Mouse (Mus musculus) heart, adult 2 months (tissue): ENCODE measurements at regions not wholly inside any gene's neighbourhood (a gene's known extent, or its start where the extent isn't known, plus 50 kb on each side); places are given as distances from the start of the nearest gene placed in this dataset.
"Not testable (repeated sequence)": the region's sequence is repeated elsewhere in the genome, so short reads cannot be mapped to it uniquely, and the experiment has no call there.

Source experiments
- DNase-seq, 2 experiments: peaks; one replicate each; pipeline ENCODE4 v3.0.0; 2021
- H3K27ac ChIP-seq: fragments of 200-600 bp; 2 replicates; pipeline ENCODE4 v1.8.1; 2022
- H3K27me3 ChIP-seq: fragments of 200-500 bp; 2 replicates; pipeline ENCODE4 v1.6.1; 2012; ENCODE audit warnings: mild to moderate bottlenecking, low read length, inconsistent platforms, mixed read lengths; ENCODE audit not compliant: control insufficient read depth, insufficient read depth
- H3K36me3 ChIP-seq: fragments of 200-500 bp; 2 replicates; pipeline ENCODE4 v1.6.1; 2012; ENCODE audit warnings: low read length, inconsistent platforms; ENCODE audit not compliant: control insufficient read depth, insufficient read depth
- H3K4me1 ChIP-seq: fragments of 200-500 bp; 2 replicates; pipeline ENCODE4 v1.6.1; 2011; ENCODE audit warnings: low read length; ENCODE audit not compliant: control insufficient read depth, insufficient read depth
- H3K4me3 ChIP-seq: fragments of 200-600 bp; 2 replicates; pipeline ENCODE4 v1.8.1; 2022
- H3K79me2 ChIP-seq: fragments of 200-500 bp; replicated peaks from 2 replicates; pipeline ENCODE4 v1.6.1; 2012; ENCODE audit warnings: mild to moderate bottlenecking, inconsistent platforms, low read length, moderate library complexity, mixed read lengths; ENCODE audit not compliant: control insufficient read depth, insufficient read depth
- H3K9ac ChIP-seq: fragments of 200-500 bp; 2 replicates; pipeline ENCODE4 v1.6.1; 2012; ENCODE audit warnings: low read depth, mild to moderate bottlenecking, control low read depth, inconsistent platforms, low read length, mixed read lengths
- CTCF ChIP-seq: fragments of 200-600 bp; IDR thresholded peaks from 2 replicates; pipeline ENCODE4 v1.8.1; 2022; ENCODE audit warnings: antibody characterized with exemption, mild to moderate bottlenecking, moderate library complexity
- EP300 ChIP-seq: fragments of 200-500 bp; IDR thresholded peaks from 2 replicates; pipeline ENCODE4 v1.6.1; 2011; ENCODE audit warnings: low read depth, low read length, control low read depth; ENCODE audit not compliant: insufficient read depth
- POLR2A ChIP-seq: fragments of 200-500 bp; IDR thresholded peaks from 2 replicates; pipeline ENCODE4 v1.6.1; 2011; ENCODE audit warnings: mild to moderate bottlenecking, low read depth, low read length, control low read depth; ENCODE audit not compliant: insufficient read depth
- WGBS: fragments of 180-500 bp; shearing (Covaris S2); methylation state at CpG from one replicate; pipeline ENCODE4 v1.1.7; 2018; 5-methylcytosine and 5-hydroxymethylcytosine counted together
- intact Hi-C: fragments of 180-260 bp; cut with DNase I; formaldehyde crosslinking; loops from one replicate; pipeline ENCODE4 v1.15.1; 2025

GRCm38 (mm10) chr19:33860658-33861057 is 73.4 kb upstream of the Lipo1 start:
- Histone ChIP-seq H3K4me3 (no peak overlapping the region), H3K9ac (no peak overlapping the region), H3K4me1 (no peaks in the 10 kb centered on the region), H3K27me3 (no peaks in the 10 kb centered on the region), H3K36me3 (no peaks in the 10 kb centered on the region), H3K27ac (no peak overlapping the region), H3K79me2 (no peaks in the 10 kb centered on the region)
- TF ChIP-seq EP300, result no peak
- peak; percentile 41 for TF ChIP-seq CTCF
- WGBS, result 62% methylated on average over 1 of the region's 1 CpGs
- DNase-seq, result no peak
- intact Hi-C loops, result no loop called here

GRCm38 (mm10) chr19:33851061-33851460 is 63.8 kb upstream of the Lipo1 start:
- Histone ChIP-seq H3K36me3 (no peaks in the 10 kb centered on the region), H3K79me2 (no peaks in the 10 kb centered on the region), H3K4me1 (no peaks in the 10 kb centered on the region), H3K4me3 (no peak overlapping the region), H3K27ac (no peak overlapping the region), H3K27me3 (no peaks in the 10 kb centered on the region), H3K9ac (no peak overlapping the region)
- intact Hi-C loops, result no loop called here
- 54% methylated on average over 4 of the region's 4 CpGs for WGBS
- no peak for DNase-seq
- TF ChIP-seq POLR2A (no peak), EP300 (no peak), CTCF (no peak)

GRCm38 (mm10) chr19:33850611-33851010 is 63.4 kb upstream of the Lipo1 start:
- TF ChIP-seq POLR2A, result no peak
- TF ChIP-seq CTCF, result no peak
- TF ChIP-seq EP300, result no peak
- Histone ChIP-seq H3K4me3 (no peak overlapping the region), H3K27ac (no peak overlapping the region), H3K36me3 (no peaks in the 10 kb centered on the region), H3K4me1 (no peaks in the 10 kb centered on the region), H3K79me2 (no peaks in the 10 kb centered on the region), H3K9ac (no peak overlapping the region), H3K27me3 (no peaks in the 10 kb centered on the region)
- intact Hi-C loops, result no loop called here
- no peak for DNase-seq

GRCm38 (mm10) chr19:33850136-33850535 is 62.9 kb upstream of the Lipo1 start:
- DNase-seq, intact Hi-C loops, H3K27ac ChIP-seq, H3K4me3 ChIP-seq, H3K36me3 ChIP-seq, H3K27me3 ChIP-seq, H3K79me2 ChIP-seq, H3K9ac ChIP-seq, H3K4me1 ChIP-seq: not testable (repeated sequence)
- WGBS, result 93% methylated on average over 3 of the region's 3 CpGs

GRCm38 (mm10) chr19:33849291-33850044 is 62.2 kb upstream of the Lipo1 start:
- DNase-seq, intact Hi-C loops, H3K9ac ChIP-seq, H3K27ac ChIP-seq, H3K79me2 ChIP-seq, H3K4me3 ChIP-seq, H3K27me3 ChIP-seq, H3K36me3 ChIP-seq, H3K4me1 ChIP-seq: not testable (repeated sequence)
- WGBS, result 73% methylated on average over 6 of the region's 6 CpGs
